Mouse (Mus musculus) frontal cortex, adult (tissue): ENCODE data around the gene Med15.
"Not testable (repeated sequence)": the region's sequence is repeated elsewhere in the genome, so short reads cannot be mapped to it uniquely, and the experiment has no call there.

Experiments
- ATAC-seq: cut with Nextera tagmentation; 2 replicates; pipeline ENCODE4 v1.9.2; 2017; ENCODE audit warnings: mild to moderate bottlenecking, moderate library complexity, mixed read lengths; ENCODE audit not compliant: low TSS enrichment

The Med15 gene

DNA sequence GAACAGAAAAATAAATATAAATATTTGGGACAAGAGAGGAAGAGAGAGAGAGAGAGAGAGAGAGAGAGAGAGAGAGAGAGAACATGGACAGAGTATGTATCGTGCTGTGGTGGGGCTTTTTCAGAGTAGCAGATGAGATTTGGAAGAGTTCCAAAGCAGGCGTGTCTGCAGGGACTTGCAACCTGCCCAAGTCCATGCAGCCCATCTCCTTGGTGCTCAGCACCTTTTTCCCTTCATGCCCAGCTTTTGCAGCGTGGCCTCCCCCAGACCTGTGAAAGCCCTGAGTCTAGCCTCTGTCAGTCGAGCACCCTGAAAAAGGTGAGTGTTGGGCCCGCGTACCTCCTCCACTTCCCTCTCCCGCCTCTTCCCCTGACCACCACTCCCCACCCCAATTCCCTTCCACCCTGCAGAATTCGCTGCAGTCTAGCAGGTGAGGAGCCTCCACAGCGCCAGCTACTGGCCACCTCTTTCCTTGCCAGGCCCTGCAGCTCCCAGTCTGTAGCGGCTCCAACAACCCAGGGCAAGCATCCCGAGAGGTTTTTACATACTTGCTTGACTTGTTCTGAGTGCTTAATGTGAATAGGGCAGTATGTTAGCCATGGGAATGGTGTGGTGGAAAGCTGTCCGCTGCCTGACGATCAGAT, 114.6 kb downstream of the Med15 start:
- ATAC-seq = peak; percentile 85; the same call in 1 of the 2 replicates

DNA sequence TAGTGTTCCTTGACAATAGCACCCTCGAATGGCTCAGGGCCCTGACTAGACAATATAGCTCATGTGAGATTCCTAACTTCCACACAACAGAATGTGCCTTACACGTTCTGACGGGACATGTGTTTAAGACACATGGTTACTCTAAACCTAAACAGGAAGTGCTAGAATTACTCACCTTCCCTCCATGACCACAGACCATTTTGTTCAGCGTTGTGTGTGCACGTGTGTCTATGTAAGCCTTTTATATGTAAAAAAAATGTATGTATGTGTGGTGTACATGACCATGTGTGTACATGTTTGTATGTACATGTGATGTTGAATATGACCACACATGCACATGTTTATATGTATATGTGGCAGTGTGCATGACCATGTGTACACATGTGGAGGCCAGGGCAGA, 116.5 kb downstream of the Med15 start:
- ATAC-seq = no peak

DNA sequence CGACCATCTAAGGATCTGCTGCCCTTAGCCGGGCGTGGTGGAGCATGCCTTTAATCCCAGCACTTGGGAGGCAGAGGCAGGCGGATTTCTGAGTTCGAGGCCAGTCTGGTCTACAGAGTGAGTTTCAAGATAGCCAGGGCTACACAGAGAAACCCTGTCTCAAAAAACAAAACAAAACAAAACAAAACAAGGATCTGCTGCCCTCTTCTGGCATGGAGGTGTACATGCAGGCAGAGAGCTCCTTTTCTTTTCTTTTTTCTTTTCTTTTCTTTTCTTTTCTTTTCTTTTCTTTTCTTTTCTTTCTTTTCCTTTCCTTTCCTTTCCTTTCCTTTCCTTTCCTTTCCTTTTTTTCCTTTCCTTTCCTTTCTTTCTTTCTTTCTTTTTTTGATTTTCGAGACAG, 118.0 kb downstream of the Med15 start:
- ATAC-seq = not testable (repeated sequence)

DNA sequence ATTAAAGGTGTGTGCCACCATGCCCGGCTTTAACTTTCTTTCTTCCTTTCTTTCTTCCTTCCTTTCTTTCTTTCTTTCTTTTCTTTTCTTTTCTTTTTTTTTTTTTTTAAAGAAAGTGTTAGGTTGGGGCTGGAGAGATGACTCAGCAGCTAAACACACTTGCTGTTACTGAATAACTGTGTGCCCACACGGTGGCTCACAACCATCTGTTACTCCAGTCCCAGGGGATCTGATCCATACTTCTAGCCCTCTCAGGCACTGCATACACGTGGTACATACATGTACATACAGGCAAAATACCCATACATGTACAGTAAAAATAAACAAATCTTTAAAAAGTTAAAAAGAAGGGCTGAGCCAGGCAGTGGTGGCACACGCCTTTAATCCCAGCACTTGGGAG, 121.3 kb downstream of the Med15 start:
- ATAC-seq = peak; percentile 89

DNA sequence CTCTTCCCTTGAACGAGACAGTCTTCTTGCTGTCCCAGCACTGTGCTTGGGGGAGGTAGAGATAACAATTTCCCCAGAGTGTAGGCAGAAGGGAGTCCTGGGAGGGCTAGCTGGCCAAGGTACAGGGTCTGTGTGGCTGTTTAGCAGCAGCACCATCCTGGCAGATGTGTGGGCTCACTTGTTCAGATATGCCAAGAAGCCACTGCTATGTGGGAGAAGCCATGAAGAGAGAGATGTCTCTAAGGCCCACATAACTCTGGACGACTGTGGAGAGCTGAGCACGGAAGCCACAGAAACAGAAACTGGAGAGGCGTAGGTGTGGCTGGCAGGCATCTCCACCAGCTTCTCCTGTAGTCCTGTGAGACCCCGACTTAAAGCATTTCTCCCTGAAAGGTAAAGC, 127.0 kb downstream of the Med15 start:
- ATAC-seq = peak; percentile 97

DNA sequence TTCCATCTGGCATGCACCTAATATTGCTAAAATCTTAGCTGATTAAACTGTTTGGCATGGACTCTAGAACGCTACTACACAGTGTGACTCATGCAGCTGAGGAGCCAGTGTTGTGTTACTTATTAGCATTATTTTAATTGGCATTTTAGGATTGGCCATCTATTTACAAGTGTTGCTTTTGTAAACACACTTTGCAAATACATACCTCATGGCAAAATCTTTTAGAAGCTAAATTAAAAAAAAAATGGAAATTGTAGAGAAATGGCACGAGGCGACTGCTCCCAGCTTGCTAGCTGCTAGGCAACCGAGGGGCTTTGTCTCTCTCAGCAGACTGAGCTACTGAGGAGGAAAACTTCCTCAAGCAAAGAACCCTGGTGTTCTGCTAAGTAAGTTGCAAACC, 127.8 kb downstream of the Med15 start:
- no peak for ATAC-seq
